Mouse (Mus musculus): ENCODE measurements around the gene Lrrc56. TPM values are rescaled to one million over a fixed set of nuclear protein-coding genes. Genes with fewer than 3 reads are reported as not detected.

Lrrc56 gene
- polyA plus RNA-seq, 1 experiment from 2014 or later: 11.2 TPM

- Histone ChIP-seq H3K9me3 (no peaks in the 10 kb centered on the region), H3K9ac (peak within 1 kb of the TSS; percentile 74), H3K27me3 (no peaks in the 10 kb centered on the region), H3K4me1 (replicated peaks) (peaks cover 27% of the 10 kb centered on the region), H3K4me3 (peak within 1 kb of the TSS; percentile 74), H3K4me2 (peak within 1 kb of the TSS; percentile 92), H3K27ac (peak within 1 kb of the TSS; percentile 90), H3K36me3 (peaks cover 14% of the 10 kb centered on the region; the same call in 1 of the 2 replicates)
- 94% methylated on average over 11 of the region's 11 CpGs for WGBS
- no peak for ATAC-seq (ENCODE audit: low FRiP score)
Measured at GRCm38 (mm10) chr7:141213605-141214235, 19.8 kb downstream of the Lrrc56 start, which contains the start of gene Lmntd2. Gene Lmntd2, minus strand, starts transcription at chr7:141214080.

- Histone ChIP-seq H3K27ac (peak overlapping the region; percentile 35; the same call in 1 of the 2 replicates), H3K4me1 (replicated peaks) (peaks cover 27% of the 10 kb centered on the region), H3K4me3 (no peak overlapping the region), H3K27me3 (no peaks in the 10 kb centered on the region), H3K9me3 (no peaks in the 10 kb centered on the region), H3K36me3 (peaks cover 18% of the 10 kb centered on the region), H3K4me2 (no peak overlapping the region), H3K9ac (no peak overlapping the region)
- WGBS: 81% methylated on average over 3 of the region's 3 CpGs
- no peak for ATAC-seq (ENCODE audit: low FRiP score)
Measured at GRCm38 (mm10) chr7:141214310-141214709, 20.4 kb downstream of the Lrrc56 start.

- peak within 1 kb of the TSS; percentile 74 for H3K9ac ChIP-seq
- H3K4me2 ChIP-seq: peak within 1 kb of the TSS; percentile 92
- WGBS: under 1% methylated on average over 41 of the region's 41 CpGs
- H3K27ac ChIP-seq: peak within 1 kb of the TSS; percentile 90
- H3K36me3 ChIP-seq: peaks cover 18% of the 10 kb centered on the region
- no peaks in the 10 kb centered on the region for H3K27me3 ChIP-seq
- peaks cover 27% of the 10 kb centered on the region for H3K4me1 ChIP-seq (replicated peaks)
- peak within 1 kb of the TSS; percentile 74 for H3K4me3 ChIP-seq
- no peaks in the 10 kb centered on the region for H3K9me3 ChIP-seq
- peak; percentile 95 for ATAC-seq (ENCODE audit: low FRiP score)
Measured at GRCm38 (mm10) chr7:141215101-141215879, 21.3 kb downstream of the Lrrc56 start, which contains the start of gene Rassf7. Gene Rassf7, plus strand, starts transcription at chr7:141215860.

GRCm38 (mm10) chr7:141215880-141216733 lies 22.1 kb downstream of the Lrrc56 start:
- under 1% methylated on average over 42 of the region's 42 CpGs for WGBS
- peak overlapping the region; percentile 90 for H3K27ac ChIP-seq
- ATAC-seq (ENCODE audit: low FRiP score): peak; percentile 69

GRCm38 (mm10) chr7:141216894-141217293 lies 22.9 kb downstream of the Lrrc56 start:
- ATAC-seq (ENCODE audit: low FRiP score): no peak
- peak overlapping the region; percentile 74 for H3K4me3 ChIP-seq
- H3K36me3 ChIP-seq: peaks cover 18% of the 10 kb centered on the region
- 92% methylated on average over 11 of the region's 11 CpGs for whole genome bisulfite sequencing
- no peaks in the 10 kb centered on the region for H3K9me3 ChIP-seq
- H3K9ac ChIP-seq: peak overlapping the region; percentile 74; the same call in 1 of the 2 replicates
- no peak overlapping the region for H3K27ac ChIP-seq
- peaks cover 40% of the 10 kb centered on the region for H3K4me1 ChIP-seq (replicated peaks)
- no peaks in the 10 kb centered on the region for H3K27me3 ChIP-seq
- H3K4me2 ChIP-seq: peak overlapping the region; percentile 92

More at GRCm38 (mm10) chr7:141215880-141216733, 22.1 kb downstream of the Lrrc56 start:
- Histone ChIP-seq H3K27me3 (no peaks in the 10 kb centered on the region), H3K4me3 (peak overlapping the region; percentile 74), H3K4me2 (peak overlapping the region; percentile 92), H3K36me3 (peaks cover 18% of the 10 kb centered on the region), H3K4me1 (replicated peaks) (peaks cover 34% of the 10 kb centered on the region), H3K9me3 (no peaks in the 10 kb centered on the region), H3K9ac (peak overlapping the region; percentile 74)

GRCm38 (mm10) chr7:141217343-141218013 lies 23.5 kb downstream of the Lrrc56 start:
- Histone ChIP-seq H3K9ac (peak overlapping the region; percentile 26; the same call in 1 of the 2 replicates), H3K27me3 (no peaks in the 10 kb centered on the region), H3K4me2 (no peak overlapping the region), H3K36me3 (peaks cover 18% of the 10 kb centered on the region), H3K4me3 (no peak overlapping the region), H3K27ac (no peak overlapping the region), H3K9me3 (no peaks in the 10 kb centered on the region), H3K4me1 (replicated peaks) (peaks cover 46% of the 10 kb centered on the region)
- ATAC-seq (ENCODE audit: low FRiP score): no peak
- WGBS: 94% methylated on average over 17 of the region's 17 CpGs

GRCm38 (mm10) chr7:141218141-141218540 lies 24.2 kb downstream of the Lrrc56 start:
- Histone ChIP-seq H3K9ac (0 out of 2 replicates have a peak overlapping the region, but pooled peaks have one; percentile 24), H3K4me2 (no peak overlapping the region), H3K9me3 (no peaks in the 10 kb centered on the region), H3K4me3 (no peak overlapping the region), H3K27ac (no peak overlapping the region), H3K27me3 (no peaks in the 10 kb centered on the region), H3K4me1 (replicated peaks) (peaks cover 50% of the 10 kb centered on the region), H3K36me3 (peaks cover 18% of the 10 kb centered on the region)
- no peak for ATAC-seq (ENCODE audit: low FRiP score)
- WGBS: 83% methylated on average over 3 of the region's 3 CpGs

- Histone ChIP-seq H3K9ac (0 out of 2 replicates have a peak overlapping the region, but pooled peaks have one; percentile 24), H3K27ac (no peak overlapping the region), H3K27me3 (no peaks in the 10 kb centered on the region), H3K4me1 (replicated peaks) (peaks cover 50% of the 10 kb centered on the region), H3K9me3 (no peaks in the 10 kb centered on the region), H3K4me2 (no peak overlapping the region), H3K4me3 (no peak overlapping the region), H3K36me3 (peaks cover 18% of the 10 kb centered on the region)
- WGBS: 93% methylated on average over 5 of the region's 5 CpGs
- no peak for ATAC-seq (ENCODE audit: low FRiP score)
Measured at GRCm38 (mm10) chr7:141218557-141219133, 24.7 kb downstream of the Lrrc56 start.

GRCm38 (mm10) chr7:141219558-141220099 lies 25.7 kb downstream of the Lrrc56 start:
- 94% methylated on average over 1 of the region's 1 CpGs for WGBS
- H3K4me2 ChIP-seq: no peak overlapping the region
- peaks cover 47% of the 10 kb centered on the region for H3K4me1 ChIP-seq (replicated peaks)
- H3K9me3 ChIP-seq: no peaks in the 10 kb centered on the region
- no peak overlapping the region for H3K27ac ChIP-seq
- H3K4me3 ChIP-seq: no peak overlapping the region
- H3K9ac ChIP-seq: no peak overlapping the region
- H3K36me3 ChIP-seq: peaks cover 18% of the 10 kb centered on the region
- ATAC-seq (ENCODE audit: low FRiP score): no peak
- H3K27me3 ChIP-seq: no peaks in the 10 kb centered on the region

GRCm38 (mm10) chr7:141220377-141220776 lies 26.4 kb downstream of the Lrrc56 start:
- 0 out of 2 replicates have a peak overlapping the region, but pooled peaks have one; percentile 67 for H3K9ac ChIP-seq
- no peak for ATAC-seq (ENCODE audit: low FRiP score)

More at GRCm38 (mm10) chr7:141220377-141220776, 26.4 kb downstream of the Lrrc56 start:
- 73% methylated on average over 1 of the region's 1 CpGs for WGBS
- Histone ChIP-seq H3K4me3 (no peak overlapping the region), H3K4me1 (replicated peaks) (peaks cover 40% of the 10 kb centered on the region), H3K27ac (no peak overlapping the region), H3K9me3 (no peaks in the 10 kb centered on the region), H3K36me3 (peaks cover 18% of the 10 kb centered on the region), H3K4me2 (peak overlapping the region; percentile 67), H3K27me3 (no peaks in the 10 kb centered on the region)

Measured in hindbrain, embryonic 13.5 days (tissue).